Mouse (Mus musculus): ENCODE results near the gene Zfp646. TPM values are rescaled to one million over a fixed set of nuclear protein-coding genes. Genes with fewer than 3 reads are reported as not detected.

Gene Zfp646
- polyA plus RNA-seq, 1 experiment from 2014 or later = 21.5 TPM

- no peak overlapping the region for H3K9ac ChIP-seq (ENCODE audit: low read depth, low read length)
- ATAC-seq (ENCODE audit: low FRiP score) (no peak), DNase-seq (ENCODE audit: low spot score) (peak; percentile 49)
- H3K4me3 ChIP-seq (ENCODE audit: low read depth, low read length) = no peak overlapping the region
- no peaks in the 10 kb centered on the region for H3K9me3 ChIP-seq (ENCODE audit: control insufficient read depth, low read length)
- no peaks in the 10 kb centered on the region for H3K4me1 ChIP-seq (replicated peaks; ENCODE audit: control insufficient read depth, insufficient read depth, low read length)
- H3K27ac ChIP-seq (ENCODE audit: low read depth, low read length) = no peak overlapping the region
- 53% methylated on average over 3 of the region's 3 CpGs for WGBS
- H3K4me2 ChIP-seq (replicated peaks; ENCODE audit: low read depth, low read length) = no peak overlapping the region
- H3K27me3 ChIP-seq (ENCODE audit: control insufficient read depth, insufficient read depth, low read length) = no peaks in the 10 kb centered on the region
- H3K36me3 ChIP-seq (ENCODE audit: control insufficient read depth, insufficient read depth, low read length) = no peaks in the 10 kb centered on the region
Observed at GRCm38 (mm10) chr7:127918203-127918602, 42.2 kb downstream of the Zfp646 start.

GRCm38 (mm10) chr7:127919290-127919689 is 43.3 kb downstream of the Zfp646 start:
- Histone ChIP-seq H3K27me3 (ENCODE audit: control insufficient read depth, insufficient read depth, low read length) (no peaks in the 10 kb centered on the region), H3K4me2 (replicated peaks; ENCODE audit: low read depth, low read length) (no peak overlapping the region), H3K4me3 (ENCODE audit: low read depth, low read length) (no peak overlapping the region), H3K36me3 (ENCODE audit: control insufficient read depth, insufficient read depth, low read length) (no peaks in the 10 kb centered on the region), H3K9ac (ENCODE audit: low read depth, low read length) (no peak overlapping the region), H3K9me3 (ENCODE audit: control insufficient read depth, low read length) (no peaks in the 10 kb centered on the region), H3K4me1 (replicated peaks; ENCODE audit: control insufficient read depth, insufficient read depth, low read length) (no peaks in the 10 kb centered on the region), H3K27ac (ENCODE audit: low read depth, low read length) (no peak overlapping the region)
- ATAC-seq (ENCODE audit: low FRiP score) (no peak), DNase-seq (ENCODE audit: low spot score) (peak; percentile 39)
- 80% methylated on average over 7 of the region's 7 CpGs for WGBS

DNA sequence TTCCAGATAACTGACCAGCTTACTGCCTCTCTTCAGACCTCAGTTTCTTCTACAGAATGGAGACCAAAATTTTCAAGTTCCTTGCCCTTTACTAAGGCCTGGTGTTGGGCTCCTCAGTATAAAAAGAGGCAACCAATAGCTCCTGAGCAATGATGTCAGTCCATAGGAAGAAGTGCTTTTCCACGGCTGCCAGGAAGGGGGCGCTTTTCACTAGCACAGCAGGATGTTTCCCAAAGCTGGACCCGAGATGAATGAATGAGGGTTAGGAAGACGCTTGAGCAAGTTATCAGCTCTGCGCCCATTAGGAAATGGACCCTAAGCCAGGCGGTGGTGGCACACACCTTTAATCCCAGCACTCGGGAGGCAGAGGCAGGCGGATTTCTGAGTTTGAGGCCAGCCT is 45.5 kb downstream of the Zfp646 start:
- ATAC-seq (ENCODE audit: low FRiP score) (no peak), DNase-seq (ENCODE audit: low spot score) (peak; percentile 27)
- WGBS = 58% methylated on average over 7 of the region's 8 CpGs
- no peaks in the 10 kb centered on the region for H3K27me3 ChIP-seq (ENCODE audit: control insufficient read depth, insufficient read depth, low read length)
- H3K9ac ChIP-seq (ENCODE audit: low read depth, low read length) = no peak overlapping the region
- no peak overlapping the region for H3K4me3 ChIP-seq (ENCODE audit: low read depth, low read length)
- no peak overlapping the region for H3K4me2 ChIP-seq (replicated peaks; ENCODE audit: low read depth, low read length)
- H3K27ac ChIP-seq (ENCODE audit: low read depth, low read length) = no peak overlapping the region
- no peaks in the 10 kb centered on the region for H3K36me3 ChIP-seq (ENCODE audit: control insufficient read depth, insufficient read depth, low read length)
- no peaks in the 10 kb centered on the region for H3K9me3 ChIP-seq (ENCODE audit: control insufficient read depth, low read length)
- H3K4me1 ChIP-seq (replicated peaks; ENCODE audit: control insufficient read depth, insufficient read depth, low read length) = no peaks in the 10 kb centered on the region

DNA sequence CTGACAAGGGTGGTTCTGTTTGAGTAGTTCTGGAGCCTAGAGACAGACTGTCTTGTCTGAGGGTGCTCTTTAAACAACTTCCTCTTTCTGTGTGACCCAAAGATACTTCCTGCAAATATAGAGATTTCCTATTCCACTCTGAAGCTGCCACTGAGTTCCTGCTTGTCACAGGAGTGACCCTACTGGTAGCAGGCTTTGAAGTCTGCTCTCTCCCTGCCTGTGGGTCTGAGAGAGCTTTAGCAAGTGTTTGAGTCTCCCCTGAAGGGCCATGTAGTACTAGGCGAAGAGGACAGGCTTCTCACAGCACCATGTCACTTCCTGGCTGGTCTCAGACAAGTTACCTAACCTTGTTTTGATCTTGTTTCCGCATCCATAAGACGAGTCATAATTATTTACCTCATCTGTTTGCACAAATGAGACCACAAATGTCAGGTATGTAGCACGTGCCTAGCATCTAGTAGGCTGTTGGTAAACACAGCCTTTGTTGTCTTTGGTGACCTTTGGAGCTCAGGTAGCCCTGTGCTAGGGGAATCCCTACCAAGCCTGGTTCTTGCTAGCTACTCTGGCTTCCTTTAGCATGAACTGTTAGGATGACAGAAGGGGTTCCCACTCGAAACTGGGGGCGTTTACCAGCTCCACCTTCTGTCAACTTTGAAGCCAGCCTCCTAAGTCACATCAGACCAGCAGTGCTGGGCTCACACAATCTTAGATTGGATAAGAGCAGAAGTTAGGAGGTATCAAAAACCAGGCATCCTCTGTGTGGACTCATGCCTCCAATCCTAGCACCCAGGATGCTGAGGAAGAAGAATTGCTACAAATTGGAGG is 46.6 kb downstream of the Zfp646 start:
- Histone ChIP-seq H3K4me3 (ENCODE audit: low read depth, low read length) (no peak overlapping the region), H3K27ac (ENCODE audit: low read depth, low read length) (no peak overlapping the region), H3K9me3 (ENCODE audit: control insufficient read depth, low read length) (no peaks in the 10 kb centered on the region), H3K27me3 (ENCODE audit: control insufficient read depth, insufficient read depth, low read length) (no peaks in the 10 kb centered on the region), H3K4me2 (replicated peaks; ENCODE audit: low read depth, low read length) (no peak overlapping the region), H3K36me3 (ENCODE audit: control insufficient read depth, insufficient read depth, low read length) (no peaks in the 10 kb centered on the region), H3K4me1 (replicated peaks; ENCODE audit: control insufficient read depth, insufficient read depth, low read length) (no peaks in the 10 kb centered on the region), H3K9ac (ENCODE audit: low read depth, low read length) (no peak overlapping the region)
- ATAC-seq (ENCODE audit: low FRiP score) (no peak), DNase-seq (ENCODE audit: low spot score) (no peak)
- 86% methylated on average over 6 of the region's 6 CpGs for WGBS

DNA sequence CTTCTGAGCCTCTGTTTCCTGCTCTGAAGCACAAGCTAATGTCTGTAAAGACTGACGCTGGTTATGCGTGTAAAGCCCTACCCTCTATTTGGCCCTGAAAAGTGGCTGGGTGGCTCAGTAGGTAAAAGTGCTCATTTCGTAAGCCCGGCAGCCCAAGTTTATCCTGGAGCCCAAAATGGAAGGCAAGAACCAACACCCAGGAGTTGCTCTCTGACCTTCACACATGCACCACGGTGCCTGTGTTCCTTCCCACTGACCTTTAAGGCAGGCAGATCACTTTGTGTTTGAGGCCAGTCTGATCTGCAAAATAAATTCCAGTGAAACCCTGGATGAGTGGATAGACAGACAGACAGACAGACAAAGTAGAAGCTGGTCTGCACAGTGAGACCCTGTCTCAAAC is 47.7 kb downstream of the Zfp646 start:
- H3K9me3 ChIP-seq (ENCODE audit: control insufficient read depth, low read length) = no peaks in the 10 kb centered on the region

GRCm38 (mm10) chr7:127925252-127925651 is 49.2 kb downstream of the Zfp646 start:
- WGBS = 75% methylated on average over 5 of the region's 5 CpGs

More for the DNA sequence above, 47.7 kb downstream of the Zfp646 start:
- Histone ChIP-seq H3K27me3 (ENCODE audit: control insufficient read depth, insufficient read depth, low read length) (peaks cover 3% of the 10 kb centered on the region), H3K9ac (ENCODE audit: low read depth, low read length) (no peak overlapping the region), H3K4me2 (replicated peaks; ENCODE audit: low read depth, low read length) (no peak overlapping the region), H3K36me3 (ENCODE audit: control insufficient read depth, insufficient read depth, low read length) (no peaks in the 10 kb centered on the region), H3K4me1 (replicated peaks; ENCODE audit: control insufficient read depth, insufficient read depth, low read length) (no peaks in the 10 kb centered on the region), H3K27ac (ENCODE audit: low read depth, low read length) (no peak overlapping the region), H3K4me3 (ENCODE audit: low read depth, low read length) (no peak overlapping the region)
- WGBS = 91% methylated on average over 5 of the region's 5 CpGs
- DNase-seq (ENCODE audit: low spot score) (no peak), ATAC-seq (ENCODE audit: low FRiP score) (no peak)

DNA sequence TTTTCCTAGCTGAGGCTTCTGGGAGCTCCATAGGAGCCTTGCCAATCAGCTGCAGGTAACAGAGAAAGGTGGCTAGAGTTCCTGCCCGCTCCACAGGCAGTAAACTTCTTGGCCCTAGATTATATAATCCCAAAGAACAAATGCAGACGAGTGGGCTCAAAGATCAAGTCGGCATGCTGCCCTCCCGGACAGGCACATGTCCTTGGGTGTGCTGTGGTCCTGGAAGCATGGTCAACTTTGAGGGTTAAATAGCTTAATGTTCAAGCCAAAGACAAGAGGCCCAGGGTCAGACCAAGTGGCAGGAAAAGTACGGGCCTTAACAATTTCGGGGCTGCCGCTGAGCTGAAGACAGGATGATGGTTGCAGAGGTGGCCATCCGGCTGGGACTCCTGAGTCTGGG is 50.0 kb downstream of the Zfp646 start:
- no peaks in the 10 kb centered on the region for H3K36me3 ChIP-seq (ENCODE audit: control insufficient read depth, insufficient read depth, low read length)
- WGBS = 94% methylated on average over 8 of the region's 8 CpGs
- H3K9ac ChIP-seq (ENCODE audit: low read depth, low read length) = no peak overlapping the region
- H3K9me3 ChIP-seq (ENCODE audit: control insufficient read depth, low read length) = no peaks in the 10 kb centered on the region
- H3K4me3 ChIP-seq (ENCODE audit: low read depth, low read length) = no peak overlapping the region
- peaks cover 12% of the 10 kb centered on the region for H3K27me3 ChIP-seq (ENCODE audit: control insufficient read depth, insufficient read depth, low read length)
- no peaks in the 10 kb centered on the region; the same call in 1 of the 2 replicates for H3K4me1 ChIP-seq (replicated peaks; ENCODE audit: control insufficient read depth, insufficient read depth, low read length)
- H3K4me2 ChIP-seq (replicated peaks; ENCODE audit: low read depth, low read length) = no peak overlapping the region
- no peak overlapping the region for H3K27ac ChIP-seq (ENCODE audit: low read depth, low read length)
- no peak for ATAC-seq (ENCODE audit: low FRiP score)
- DNase-seq (ENCODE audit: low spot score) = no peak

More at GRCm38 (mm10) chr7:127925252-127925651, 49.2 kb downstream of the Zfp646 start:
- Histone ChIP-seq H3K36me3 (ENCODE audit: control insufficient read depth, insufficient read depth, low read length) (no peaks in the 10 kb centered on the region), H3K9ac (ENCODE audit: low read depth, low read length) (no peak overlapping the region), H3K4me3 (ENCODE audit: low read depth, low read length) (no peak overlapping the region), H3K4me2 (replicated peaks; ENCODE audit: low read depth, low read length) (no peak overlapping the region), H3K27ac (ENCODE audit: low read depth, low read length) (no peak overlapping the region), H3K9me3 (ENCODE audit: control insufficient read depth, low read length) (no peaks in the 10 kb centered on the region), H3K27me3 (ENCODE audit: control insufficient read depth, insufficient read depth, low read length) (peaks cover 11% of the 10 kb centered on the region), H3K4me1 (replicated peaks; ENCODE audit: control insufficient read depth, insufficient read depth, low read length) (no peaks in the 10 kb centered on the region; the same call in 1 of the 2 replicates)
- ATAC-seq (ENCODE audit: low FRiP score) (no peak), DNase-seq (ENCODE audit: low spot score) (no peak)

DNA sequence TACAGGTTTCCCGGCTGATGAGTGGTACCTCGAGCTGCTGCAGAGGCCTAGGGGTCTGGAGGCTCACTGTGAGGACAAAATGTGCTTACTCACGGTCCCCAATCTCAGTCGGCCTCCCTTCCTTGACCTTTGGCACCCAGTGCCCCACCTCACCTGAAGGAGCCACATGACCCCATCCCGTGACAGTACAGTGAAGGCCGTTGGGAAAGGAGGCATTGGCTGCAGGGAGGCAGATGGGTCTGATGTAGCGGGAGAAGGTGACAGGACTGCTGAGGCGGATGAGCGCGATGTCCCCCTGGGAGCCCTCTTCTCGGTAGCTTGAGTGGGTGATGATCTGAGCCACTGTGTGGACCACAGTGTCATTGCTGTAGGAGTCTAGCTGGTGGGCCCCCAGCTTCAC is 50.8 kb downstream of the Zfp646 start:
- H3K27ac ChIP-seq (ENCODE audit: low read depth, low read length) = no peak overlapping the region
- H3K27me3 ChIP-seq (ENCODE audit: control insufficient read depth, insufficient read depth, low read length) = peaks cover 12% of the 10 kb centered on the region
- WGBS = 89% methylated on average over 11 of the region's 11 CpGs
- H3K36me3 ChIP-seq (ENCODE audit: control insufficient read depth, insufficient read depth, low read length) = no peaks in the 10 kb centered on the region
- H3K4me3 ChIP-seq (ENCODE audit: low read depth, low read length) = no peak overlapping the region
- no peaks in the 10 kb centered on the region; the same call in 1 of the 2 replicates for H3K4me1 ChIP-seq (replicated peaks; ENCODE audit: control insufficient read depth, insufficient read depth, low read length)
- no peak overlapping the region for H3K9ac ChIP-seq (ENCODE audit: low read depth, low read length)
- H3K9me3 ChIP-seq (ENCODE audit: control insufficient read depth, low read length) = no peaks in the 10 kb centered on the region
- H3K4me2 ChIP-seq (replicated peaks; ENCODE audit: low read depth, low read length) = no peak overlapping the region
- DNase-seq (ENCODE audit: low spot score) (no peak), ATAC-seq (ENCODE audit: low FRiP score) (no peak)

DNA sequence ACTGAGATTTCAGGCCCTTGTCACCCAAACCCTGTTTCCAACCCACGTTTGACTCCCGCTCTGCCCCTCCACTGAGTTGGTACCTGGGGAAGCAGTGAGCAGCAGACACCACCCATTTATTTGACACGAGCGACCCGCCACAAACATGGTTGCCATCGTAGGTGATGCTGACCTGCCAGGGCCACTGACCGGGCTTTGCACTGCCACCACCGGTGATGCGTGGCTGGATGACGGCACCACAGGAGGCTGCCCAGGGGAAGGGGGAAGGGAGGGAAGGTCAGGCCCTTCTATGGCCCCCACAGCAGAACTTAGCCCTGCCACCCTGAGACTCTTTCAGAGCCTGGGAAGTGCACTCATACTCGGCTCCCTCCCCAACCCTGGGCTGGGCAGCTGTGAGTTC is 51.7 kb downstream of the Zfp646 start:
- DNase-seq (ENCODE audit: low spot score) (no peak), ATAC-seq (ENCODE audit: low FRiP score) (no peak)
- no peak overlapping the region for H3K9ac ChIP-seq (ENCODE audit: low read depth, low read length)
- H3K27me3 ChIP-seq (ENCODE audit: control insufficient read depth, insufficient read depth, low read length) = peaks cover 12% of the 10 kb centered on the region
- H3K4me3 ChIP-seq (ENCODE audit: low read depth, low read length) = no peak overlapping the region
- H3K9me3 ChIP-seq (ENCODE audit: control insufficient read depth, low read length) = no peaks in the 10 kb centered on the region
- no peak overlapping the region for H3K4me2 ChIP-seq (replicated peaks; ENCODE audit: low read depth, low read length)
- H3K27ac ChIP-seq (ENCODE audit: low read depth, low read length) = no peak overlapping the region
- H3K36me3 ChIP-seq (ENCODE audit: control insufficient read depth, insufficient read depth, low read length) = no peaks in the 10 kb centered on the region
- 80% methylated on average over 11 of the region's 11 CpGs for WGBS
- no peaks in the 10 kb centered on the region; the same call in 1 of the 2 replicates for H3K4me1 ChIP-seq (replicated peaks; ENCODE audit: control insufficient read depth, insufficient read depth, low read length)

Data from hindbrain, embryonic 11.5 days (tissue).